Mouse (Mus musculus): ENCODE results near the gene Exoc3l2.

The Exoc3l2 gene

DNA sequence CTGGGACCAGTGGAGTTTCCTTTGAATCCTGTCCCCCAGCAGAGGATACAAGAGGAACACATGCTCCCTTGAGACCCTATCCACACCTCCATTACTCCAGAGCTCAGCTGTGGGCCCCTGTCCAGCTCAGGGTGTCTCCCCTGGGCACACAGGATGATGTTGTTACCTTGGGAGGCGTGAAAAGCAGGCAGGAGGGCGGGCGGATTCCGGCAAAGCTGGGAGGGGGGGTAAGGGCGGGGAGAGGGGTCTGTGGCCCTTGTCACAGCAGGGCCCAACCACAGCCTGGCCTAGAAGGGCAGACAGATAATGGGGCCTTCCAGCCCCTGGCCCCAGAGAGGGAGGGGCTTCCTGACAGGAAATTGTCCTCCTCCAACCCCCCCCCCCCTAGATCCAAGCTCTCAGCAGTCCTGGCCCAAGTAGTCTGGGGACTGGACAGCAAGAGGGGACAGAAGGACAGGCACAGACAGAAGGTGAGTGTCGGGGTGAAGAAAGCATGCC is at the start of gene Exoc3l2:
Gene Exoc3l2 (plus strand): TSS at position 448 of the 498 bp plus-strand sequence.
- no peak for DNase-seq (ENCODE audit: low read depth)

DNA sequence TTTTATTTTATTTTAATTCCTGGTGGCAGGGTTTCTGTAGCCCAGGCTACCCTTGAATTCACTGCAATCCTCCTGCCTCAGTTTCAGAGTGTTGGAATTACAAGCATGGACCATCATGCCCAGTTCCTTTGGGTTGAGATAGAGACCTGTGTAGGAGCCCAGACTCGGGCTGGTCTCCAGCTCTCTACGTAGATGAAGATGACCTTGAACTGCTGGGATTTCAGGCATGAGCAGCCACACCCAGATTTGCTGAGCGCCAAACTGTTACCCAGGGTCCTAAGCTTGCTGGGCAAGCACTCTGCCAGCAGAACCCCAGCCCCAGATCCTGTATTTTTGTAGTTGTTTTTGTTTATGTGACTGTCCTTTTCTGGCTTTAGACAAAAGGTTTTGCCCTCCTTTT is 49.6 kb upstream of the Exoc3l2 start:
- no peak for DNase-seq (ENCODE audit: low read depth)

DNA sequence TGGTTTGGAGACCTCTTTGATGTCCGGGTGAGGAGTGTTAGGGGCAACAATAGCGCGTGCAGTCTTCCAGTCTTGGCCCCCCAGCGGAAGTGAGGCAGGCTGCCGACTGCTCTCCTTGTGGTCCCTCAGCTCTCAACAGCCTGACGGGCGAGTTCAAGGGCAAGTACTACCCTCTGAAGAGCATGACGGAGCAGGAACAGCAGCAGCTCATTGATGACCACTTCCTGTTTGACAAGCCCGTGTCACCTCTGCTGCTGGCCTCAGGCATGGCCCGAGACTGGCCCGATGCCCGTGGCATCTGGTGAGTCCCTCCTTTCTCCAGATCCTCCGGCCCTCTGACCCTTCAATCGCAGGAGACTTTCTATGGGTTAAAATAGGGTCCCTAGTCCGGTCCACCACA is 46.5 kb upstream of the Exoc3l2 start:
- no peak for DNase-seq (ENCODE audit: low read depth)

DNA sequence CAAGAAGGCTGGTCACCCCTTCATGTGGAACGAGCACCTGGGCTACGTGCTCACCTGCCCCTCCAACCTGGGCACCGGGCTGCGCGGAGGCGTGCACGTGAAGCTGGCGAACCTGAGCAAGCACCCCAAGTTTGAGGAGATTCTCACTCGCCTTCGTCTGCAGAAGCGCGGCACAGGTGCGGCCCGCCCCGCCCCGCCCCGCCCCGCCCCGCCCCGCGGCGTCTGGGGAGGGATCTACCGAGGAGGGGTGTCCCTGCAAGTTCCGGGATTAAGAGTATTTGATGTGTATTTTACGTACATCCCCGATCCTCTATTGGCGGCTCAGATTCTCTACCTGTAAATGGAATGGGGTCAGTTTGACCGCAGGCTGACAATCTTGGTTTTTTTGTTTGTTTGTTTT is 43.0 kb upstream of the Exoc3l2 start:
- no peak for DNase-seq (ENCODE audit: low read depth)

DNA sequence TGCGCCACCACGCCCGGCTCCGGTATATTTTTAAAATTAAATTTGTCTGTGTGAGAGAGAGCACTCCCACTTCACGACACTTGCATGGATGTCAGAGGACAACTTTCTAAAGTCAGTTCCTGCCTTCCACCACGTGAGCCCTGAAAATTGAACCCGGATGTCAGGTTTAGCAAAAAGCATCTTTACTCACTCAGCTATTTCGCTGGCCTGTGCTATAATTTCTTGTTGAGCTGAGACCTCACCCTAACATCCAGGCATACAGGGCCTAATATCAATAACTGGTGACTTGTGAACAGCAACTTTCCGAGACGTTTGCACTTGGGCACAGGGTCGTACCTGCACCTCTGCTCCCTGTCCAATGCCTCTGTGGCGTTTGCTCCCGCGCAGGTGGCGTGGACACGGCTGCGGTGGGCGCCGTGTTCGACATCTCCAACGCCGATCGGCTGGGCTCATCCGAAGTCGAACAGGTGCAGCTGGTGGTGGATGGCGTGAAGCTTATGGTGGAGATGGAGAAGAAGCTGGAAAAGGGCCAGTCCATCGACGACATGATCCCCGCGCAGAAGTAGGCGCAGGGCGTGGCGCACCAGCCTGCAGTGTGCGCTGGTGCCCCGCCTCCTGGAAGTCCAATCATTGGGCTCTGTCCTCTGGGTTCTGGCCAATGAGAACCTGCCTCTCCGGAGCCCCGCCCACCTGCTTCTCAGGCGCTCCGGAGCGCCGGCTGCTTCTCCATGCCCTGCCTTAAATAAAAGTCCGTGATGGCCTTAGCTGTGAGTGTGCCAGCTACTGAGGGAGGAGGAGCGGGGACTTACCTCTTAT is 42.1 kb upstream of the Exoc3l2 start:
- peak; percentile 85 for DNase-seq (ENCODE audit: low read depth)

DNA sequence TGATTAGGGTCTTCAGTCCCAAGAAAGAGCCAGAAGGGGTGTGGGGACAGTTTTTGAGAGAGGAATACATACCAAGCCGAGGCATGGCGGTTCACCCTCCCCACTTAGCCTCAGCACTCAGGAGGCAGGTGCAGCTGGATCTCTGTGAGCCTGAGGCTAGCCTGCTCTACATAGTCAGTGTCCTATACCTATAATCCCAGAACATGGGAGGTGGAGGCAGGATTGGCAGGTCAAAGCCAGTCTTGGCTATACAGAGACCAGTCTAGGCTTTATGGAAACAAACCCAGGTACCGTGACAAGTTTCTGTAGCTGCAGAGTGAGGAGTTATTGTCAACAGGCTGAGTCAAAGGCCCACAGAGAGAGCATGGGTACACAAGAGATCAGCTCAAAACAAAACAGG is 40.0 kb upstream of the Exoc3l2 start:
- DNase-seq (ENCODE audit: low read depth): no peak

DNA sequence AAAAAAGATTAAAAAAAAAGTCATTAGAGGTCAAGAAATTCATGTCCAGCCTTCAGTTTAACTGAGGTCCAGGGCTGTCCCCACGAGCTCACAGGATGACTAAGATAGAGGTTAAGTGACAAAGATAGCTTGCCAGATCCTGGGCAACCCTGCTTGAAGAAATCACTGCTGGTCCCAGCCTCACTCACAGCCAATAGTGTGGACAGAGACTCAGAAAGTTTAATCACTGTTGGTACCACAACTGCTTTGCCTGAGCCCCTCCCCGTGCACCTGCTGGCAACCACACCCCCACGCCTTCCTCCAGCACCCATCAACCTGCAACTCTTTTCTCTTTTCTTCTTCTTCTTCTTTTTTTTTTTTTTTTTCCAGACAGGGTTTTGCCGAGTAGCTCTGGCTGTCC is 39.1 kb upstream of the Exoc3l2 start:
- DNase-seq (ENCODE audit: low read depth): no peak

DNA sequence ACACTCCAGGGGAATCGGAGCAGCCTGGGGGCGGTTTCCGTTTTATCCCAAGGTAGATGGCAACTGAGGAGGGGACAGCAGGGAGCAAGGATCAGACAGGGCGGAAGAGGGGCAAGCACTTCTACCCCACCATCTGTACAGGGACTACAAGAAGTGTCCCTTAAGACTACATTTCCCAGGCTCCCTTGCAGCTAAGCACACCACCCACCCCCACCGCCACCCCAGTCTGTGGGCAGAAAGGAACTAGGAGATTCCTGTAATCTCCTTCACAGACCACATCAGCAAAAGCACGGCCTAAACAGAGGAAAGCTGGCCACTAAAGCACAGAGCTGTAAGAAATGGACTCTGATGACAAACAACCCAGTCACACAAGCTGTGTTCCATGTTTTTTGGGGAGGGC is 36.8 kb upstream of the Exoc3l2 start:
- DNase-seq (ENCODE audit: low read depth): no peak

DNA sequence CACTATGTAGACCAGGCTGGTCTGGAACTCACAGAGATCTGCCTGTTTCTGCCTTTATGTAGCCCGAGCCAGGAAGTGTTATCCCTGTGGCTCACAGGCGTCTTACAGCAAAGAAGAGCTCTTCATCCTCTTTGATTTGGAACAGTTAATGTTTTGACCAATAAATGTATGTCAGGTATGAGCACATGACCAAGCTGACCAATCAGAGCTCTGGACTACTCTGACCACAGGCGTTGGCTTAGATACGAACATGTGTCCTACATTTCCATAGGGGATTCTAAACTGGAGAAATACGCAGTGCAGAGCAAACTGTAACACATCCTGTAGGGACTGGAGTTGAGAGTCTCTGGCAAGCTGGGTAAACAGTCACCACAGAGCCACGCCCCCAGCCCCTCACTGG is 36.2 kb upstream of the Exoc3l2 start:
- DNase-seq (ENCODE audit: low read depth): no peak

DNA sequence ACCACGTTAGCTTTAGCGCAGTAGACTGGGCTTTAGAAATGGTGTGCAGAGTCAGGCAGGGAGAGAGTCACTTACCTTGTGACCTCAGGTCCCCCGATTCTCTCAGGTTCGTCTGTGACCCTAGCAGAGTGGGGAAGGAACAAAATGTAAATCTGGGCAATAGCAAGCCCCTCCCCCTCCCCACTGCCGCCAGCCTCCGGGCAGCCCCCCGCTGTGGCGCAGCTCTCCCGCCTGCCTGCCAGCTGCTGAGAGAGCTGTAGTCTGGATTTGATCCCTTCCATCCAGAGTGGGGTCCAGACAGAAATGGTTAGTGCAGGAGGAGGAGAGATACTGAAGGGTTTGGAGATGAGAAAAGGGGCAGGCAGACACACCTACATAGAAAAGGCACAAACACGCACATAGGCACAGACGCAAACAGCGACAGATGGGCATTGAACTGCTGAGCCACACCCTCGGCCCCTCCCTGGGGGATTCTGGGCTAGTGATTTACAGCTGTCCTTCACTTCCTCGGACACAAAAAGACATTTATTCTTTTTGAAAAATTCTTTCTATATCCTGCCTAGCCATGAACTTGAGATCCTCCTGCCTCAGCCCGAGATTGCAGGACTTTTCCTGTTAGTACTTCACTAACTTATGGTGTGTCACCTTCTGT is 35.0 kb upstream of the Exoc3l2 start:
- DNase-seq (ENCODE audit: low read depth): no peak

DNA sequence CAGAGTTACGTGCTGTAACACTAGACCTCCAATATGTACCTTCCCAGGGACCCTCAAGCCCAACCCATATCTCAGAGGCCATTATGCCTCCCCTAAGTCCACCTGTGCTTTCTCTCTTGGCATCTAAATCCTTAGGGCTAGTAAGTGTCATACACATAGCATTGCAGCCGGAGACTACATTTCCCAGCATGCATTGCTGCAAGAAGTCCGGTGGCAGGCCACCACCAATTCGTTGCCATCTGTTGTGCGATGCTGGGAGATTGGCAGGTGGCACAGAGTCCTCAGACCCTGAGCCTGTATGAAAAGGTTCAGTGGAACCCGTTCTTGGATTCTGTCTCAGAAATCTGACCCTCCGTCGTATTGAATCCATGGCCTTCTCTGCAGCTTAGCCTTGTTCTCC is 33.4 kb upstream of the Exoc3l2 start:
- DNase-seq (ENCODE audit: low read depth): no peak

DNA sequence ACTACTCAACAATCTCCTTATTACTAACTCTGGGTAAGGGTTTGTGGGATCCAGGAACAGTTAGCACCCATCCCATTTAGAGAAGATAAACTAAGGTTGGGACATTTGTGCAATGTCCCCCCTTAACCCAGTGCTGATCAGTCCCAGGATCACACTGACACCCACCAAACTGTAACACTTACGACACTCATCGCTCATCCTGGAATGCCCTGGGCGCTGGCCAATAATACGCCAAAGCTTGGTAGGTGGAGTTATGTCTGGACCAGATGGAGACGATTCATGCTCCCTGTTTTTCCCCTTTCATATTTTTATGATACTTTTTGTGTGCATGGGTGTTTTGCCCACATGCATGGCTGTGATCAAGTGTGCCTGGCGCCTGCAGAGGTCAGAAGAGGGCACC is 32.7 kb upstream of the Exoc3l2 start:
- no peak for DNase-seq (ENCODE audit: low read depth)

DNA sequence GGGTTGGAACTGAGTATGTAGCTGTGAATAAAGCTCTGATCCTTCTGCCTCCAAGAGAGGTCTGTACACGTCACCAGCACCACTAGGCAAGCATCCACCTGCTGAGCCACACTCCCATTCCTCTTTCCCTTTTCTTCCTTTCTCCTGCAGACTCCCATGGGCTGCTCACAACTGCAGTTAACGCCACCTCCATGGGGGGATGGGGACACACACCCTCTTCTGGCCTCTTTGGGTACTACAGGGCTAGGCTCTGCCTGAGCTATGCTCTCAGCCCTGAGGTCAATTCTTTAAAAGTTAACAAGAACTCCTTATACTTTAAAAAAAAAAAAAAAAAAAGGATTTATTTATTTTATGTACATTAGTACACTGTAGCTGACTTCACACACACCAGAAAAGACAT is 30.7 kb upstream of the Exoc3l2 start:
- DNase-seq (ENCODE audit: low read depth): no peak

DNA sequence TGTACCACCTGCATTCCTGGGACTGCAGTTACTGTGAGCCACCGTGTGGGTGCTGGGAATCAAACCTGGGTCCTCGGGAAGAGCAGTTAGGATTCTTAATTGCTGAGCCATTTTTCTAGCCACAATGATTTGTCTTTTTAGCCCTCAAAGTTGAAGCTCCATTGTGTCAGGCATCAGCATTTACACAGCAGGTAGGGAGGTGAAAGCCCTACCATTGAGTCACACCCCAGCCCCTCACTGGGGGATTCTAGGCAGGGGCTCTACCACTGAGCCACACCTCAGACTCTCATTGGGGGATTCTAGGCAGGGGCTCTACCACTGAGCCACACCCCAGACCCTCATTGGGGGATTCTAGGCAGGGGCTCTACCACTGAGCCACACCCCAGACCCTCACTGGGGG is 26.9 kb upstream of the Exoc3l2 start:
- DNase-seq (ENCODE audit: low read depth): no peak

DNA sequence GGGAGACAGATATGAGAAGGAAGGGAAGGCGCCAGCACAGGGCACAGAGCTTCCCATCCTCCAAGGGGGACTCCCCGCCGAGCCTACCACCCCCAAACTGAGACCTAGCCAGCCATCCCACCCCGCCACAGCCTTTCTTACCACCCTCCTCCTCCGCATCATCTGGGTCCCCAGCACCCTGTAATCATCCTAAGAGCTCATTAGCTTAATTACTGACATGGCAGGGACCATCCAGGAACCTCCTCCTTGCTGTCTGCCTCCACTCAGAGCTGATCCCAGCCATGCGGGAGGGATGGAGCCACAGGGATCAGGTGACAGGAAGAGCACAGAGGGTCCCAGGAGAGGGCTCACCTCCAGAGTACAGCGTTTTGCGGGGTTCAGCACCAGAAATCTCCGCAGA is 26.1 kb upstream of the Exoc3l2 start:
- no peak for DNase-seq (ENCODE audit: low read depth)

DNA sequence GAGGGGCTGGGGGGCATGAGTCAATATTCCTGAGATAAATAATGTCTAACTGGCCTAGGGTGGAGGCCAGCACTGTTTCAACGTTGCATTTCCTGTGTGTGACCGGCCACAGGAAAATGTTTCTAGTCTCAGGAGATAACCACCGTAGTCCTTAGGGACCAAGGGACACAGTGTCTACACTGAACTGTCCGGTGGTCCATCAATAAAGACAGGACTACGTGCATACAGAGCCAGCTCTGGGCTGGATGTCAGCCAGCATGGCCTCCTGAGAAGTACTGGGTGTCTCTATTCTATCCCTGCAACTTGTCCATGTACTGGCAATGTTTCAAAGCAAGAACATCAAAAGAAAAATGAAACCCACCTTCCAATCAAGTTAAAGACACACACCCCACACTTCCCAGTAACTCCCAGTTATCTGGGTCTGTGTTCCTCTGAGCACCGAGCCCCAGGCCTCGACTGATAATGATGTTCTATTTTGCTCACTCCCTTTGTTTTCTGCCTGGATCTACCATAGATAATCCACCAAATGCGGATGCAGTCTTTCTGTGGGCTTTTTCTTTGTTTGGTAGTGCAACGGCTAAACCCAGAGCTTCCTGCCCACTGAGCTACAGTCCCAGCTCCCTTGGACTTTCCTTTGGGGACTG is 21.6 kb upstream of the Exoc3l2 start:
- DNase-seq (ENCODE audit: low read depth): no peak

DNA sequence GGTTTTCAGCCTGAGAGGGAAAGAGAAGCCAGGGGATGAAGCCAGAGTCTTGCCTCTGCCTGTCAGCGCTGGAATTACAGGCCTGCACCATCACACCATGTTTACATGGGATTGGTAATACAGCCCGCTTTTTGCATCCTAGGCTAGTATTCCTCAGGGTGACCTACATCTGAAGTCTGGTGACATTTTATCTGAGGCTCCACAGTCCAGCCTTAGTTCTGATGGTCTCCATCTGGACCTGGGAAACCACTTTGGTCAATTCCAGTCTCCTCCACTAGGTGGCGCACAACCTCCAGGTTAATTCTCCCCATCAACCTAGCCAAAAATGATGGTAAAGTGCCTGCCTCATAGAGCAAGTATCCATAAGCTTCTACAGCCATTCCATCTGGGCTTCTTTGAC is 19.8 kb upstream of the Exoc3l2 start:
- DNase-seq (ENCODE audit: low read depth): peak; percentile 66

DNA sequence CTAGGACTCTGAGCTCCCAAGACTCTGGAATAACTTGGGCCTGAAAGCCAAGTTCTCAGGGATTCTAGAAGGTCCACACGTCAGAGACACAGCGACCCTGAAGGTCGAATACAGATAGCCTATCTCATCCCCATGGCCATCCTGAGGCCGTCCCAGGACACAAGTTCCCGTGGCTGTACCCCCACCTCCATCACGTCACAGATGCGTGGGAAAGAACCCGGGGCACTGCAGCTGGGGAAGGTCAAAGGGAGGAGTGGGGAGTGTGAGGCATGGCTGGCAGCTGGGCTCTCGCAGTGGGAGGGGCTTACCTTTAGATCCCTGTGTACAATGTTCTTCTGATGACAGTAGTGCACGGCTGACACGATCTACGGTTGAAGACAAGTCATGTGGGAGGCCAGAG is 18.3 kb upstream of the Exoc3l2 start:
- DNase-seq (ENCODE audit: low read depth): no peak

DNA sequence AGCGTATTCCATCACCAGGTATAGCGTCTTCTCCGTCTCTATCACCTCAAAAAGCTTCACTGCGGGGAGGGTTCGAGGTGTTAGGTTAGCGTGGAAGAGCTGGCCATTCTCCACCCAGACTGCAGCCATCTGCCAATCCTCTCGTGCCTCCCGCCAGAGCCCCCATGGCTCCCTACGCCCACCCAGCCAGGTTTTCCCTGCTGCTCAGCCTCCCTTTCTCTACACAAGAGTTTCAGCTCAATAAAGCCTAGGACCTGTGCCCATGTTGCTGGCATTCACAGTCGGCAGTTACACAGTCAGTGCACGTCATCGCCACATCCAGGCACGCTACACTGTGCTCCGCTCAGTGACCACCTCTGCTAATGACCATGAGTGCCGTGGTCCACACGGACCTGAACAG is 15.4 kb upstream of the Exoc3l2 start:
- DNase-seq (ENCODE audit: low read depth): no peak

DNA sequence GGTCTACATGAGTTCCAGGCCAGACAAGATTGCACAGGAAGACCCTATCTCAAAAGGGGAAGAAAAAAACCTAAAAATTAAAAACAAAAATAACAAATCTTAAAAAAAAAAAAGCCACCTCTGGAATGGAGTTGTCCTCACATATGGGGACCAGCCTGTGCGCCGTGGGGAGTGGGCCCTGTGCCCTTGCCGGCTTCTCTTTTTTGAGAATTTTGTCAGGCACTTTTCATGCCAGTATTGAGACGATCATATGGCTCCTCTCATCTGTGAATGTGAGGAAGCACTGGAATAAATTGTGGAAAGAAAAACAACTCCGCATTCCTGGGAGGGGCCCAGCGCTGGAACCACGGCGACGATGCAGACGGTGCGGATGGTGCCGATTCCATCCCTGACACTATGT is 14.0 kb upstream of the Exoc3l2 start:
- no peak for DNase-seq (ENCODE audit: low read depth)

DNA sequence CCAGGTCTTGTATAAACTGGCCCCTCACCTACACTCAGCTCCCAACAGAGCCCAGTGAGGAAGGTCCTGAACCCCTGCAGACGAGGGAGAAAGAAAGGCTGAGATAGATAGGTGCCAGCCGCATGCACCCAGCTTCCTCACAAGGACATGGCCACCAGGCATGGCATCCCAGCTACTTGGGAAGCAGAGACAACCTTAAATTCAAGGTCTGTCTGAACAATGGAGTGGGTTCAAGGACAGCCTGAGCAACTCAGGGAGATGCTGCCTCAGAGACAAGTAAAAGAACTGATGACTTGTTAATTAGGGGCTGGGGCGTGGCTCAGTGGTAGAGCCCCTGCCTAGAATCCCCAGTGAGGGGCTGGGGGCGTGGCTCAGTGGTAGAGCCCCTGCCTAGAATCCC is 7.9 kb upstream of the Exoc3l2 start:
- no peak for DNase-seq (ENCODE audit: low read depth)

DNA sequence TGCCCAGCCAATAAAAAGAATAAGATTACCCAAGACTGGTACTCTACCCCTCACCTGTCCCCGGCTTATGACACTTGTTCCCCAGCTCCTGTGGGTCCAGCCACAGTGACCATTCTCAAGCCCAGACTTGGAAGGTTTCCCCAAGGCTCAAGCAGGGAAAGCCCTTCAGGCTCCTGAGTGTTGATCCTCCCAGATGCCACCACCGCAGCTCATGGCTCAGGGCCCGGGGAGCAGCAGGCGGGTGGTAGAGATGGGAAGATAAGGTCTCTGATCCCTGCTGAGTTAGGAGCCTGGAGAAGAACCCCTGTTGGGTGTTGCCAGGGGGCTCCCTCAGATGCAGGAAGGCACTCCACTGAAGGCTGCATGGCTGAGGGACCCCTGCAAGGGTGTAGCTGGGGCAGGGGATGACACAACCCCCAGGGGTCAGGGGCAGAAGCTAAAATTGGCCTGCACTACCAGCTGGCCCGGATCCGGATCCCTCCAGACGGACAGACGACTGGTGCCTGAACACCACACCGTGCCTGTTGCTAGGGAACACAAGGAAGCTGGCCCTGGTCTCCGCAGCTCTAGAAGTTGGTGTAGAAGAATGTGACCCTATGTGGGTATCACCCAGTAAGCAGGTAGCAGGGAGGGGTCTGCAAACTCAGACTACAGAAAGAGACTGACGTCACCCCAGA is 7.2 kb upstream of the Exoc3l2 start:
- no peak for DNase-seq (ENCODE audit: low read depth)

DNA sequence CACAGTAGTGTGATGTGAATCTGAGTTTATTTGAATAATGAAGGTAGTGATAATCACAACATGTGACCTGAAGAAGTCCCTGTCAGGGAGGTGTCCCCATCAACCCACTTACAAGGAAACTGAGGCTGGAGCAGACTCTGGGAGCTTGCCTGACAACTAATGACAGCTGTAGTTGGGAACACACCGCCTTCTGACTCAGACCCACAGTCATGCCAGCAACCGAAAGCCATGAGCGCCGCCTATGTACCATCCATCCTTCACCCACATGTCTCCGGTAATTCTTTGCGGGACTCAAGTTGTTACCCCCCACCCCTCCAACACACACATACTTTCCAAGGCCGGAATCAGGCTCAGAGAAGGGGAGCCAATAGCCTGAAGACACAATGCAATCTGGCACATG is 6.5 kb upstream of the Exoc3l2 start:
- no peak for DNase-seq (ENCODE audit: low read depth)
